Mouse (Mus musculus): ENCODE measurements around the gene Nucb2.
A peak's percentile ranks its signal among the peaks of the same experiment; 100 is the strongest.

The Nucb2 gene

DNA sequence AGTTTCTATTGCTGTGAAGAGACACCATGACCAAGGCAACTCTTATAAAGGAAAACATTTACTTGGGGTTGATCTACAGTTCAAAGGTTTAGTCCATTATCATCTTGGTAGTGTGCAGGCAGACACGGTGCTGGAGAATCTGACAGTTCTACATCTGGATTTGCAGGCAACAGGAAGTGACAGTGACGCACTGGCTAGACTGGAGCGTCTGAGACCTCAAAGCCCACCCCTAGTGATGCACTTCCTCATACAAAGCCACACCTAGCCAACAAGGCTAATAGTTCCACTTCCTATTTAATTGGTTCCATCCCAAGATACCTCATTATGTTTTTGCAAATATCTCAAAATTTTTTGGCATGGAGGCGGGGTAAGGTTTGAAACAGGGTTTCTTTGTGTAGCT lies 25.6 kb downstream of the Nucb2 start:
- no peak for DNase-seq

DNA sequence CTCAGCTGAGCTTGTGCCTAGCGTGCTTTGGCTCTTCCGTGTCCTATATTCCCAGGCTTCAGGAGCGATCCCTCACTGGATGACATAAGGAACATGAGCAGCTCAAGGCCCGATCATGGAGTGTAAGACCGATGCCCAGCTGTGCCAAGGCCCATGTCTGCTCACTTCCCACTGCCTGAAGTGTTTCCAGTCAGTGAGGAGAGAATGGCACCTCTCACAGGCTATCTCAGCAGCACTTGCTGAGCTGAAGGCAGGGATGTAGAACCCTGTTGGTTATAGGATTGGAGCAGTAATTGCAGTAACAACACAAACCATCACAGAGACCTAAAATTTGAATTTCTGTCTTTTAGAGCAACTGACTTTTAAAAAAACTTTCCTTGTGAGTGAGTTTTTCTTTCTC lies 26.3 kb downstream of the Nucb2 start:
- no peak for DNase-seq

DNA sequence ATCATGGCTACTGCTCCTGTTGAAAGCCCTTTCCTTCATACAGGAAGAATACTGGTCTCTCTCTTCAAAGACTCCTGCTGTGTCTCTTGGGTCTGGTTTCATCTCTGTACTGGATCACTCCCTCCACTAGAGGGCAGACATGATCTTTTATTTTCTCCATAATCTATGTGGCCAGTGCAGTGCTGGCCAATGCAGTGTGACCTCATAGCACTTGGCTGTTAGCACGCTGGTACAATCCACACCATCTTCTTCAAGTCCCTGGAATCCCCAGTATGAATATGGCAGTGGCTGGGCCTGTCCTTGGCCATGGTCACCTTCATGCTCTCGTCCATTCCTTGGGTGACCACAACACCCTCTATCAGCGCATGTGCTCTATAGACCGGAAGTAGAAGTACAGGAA lies 27.1 kb downstream of the Nucb2 start:
- DNase-seq, result peak; percentile 68 to 71

DNA sequence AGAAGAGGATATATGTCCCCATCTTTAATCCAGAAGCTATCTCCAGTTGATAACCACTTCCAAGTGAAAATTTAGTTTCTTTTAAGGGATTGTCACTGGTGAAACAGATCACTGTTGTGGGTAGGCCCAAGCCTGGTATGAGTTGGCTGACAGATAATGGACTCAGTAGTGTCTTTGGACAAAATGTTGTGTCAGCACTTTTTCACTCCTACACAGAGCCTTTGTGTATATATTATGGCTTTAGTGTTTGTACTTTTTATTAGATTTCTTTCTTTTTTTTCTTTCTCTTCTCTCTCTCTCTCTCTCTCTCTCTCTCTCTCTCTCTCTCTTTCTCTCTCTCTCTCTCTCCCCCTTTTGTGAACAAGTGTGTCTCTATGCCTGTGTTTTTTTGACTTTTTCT lies 52.7 kb downstream of the Nucb2 start:
- DNase-seq, result no peak

DNA sequence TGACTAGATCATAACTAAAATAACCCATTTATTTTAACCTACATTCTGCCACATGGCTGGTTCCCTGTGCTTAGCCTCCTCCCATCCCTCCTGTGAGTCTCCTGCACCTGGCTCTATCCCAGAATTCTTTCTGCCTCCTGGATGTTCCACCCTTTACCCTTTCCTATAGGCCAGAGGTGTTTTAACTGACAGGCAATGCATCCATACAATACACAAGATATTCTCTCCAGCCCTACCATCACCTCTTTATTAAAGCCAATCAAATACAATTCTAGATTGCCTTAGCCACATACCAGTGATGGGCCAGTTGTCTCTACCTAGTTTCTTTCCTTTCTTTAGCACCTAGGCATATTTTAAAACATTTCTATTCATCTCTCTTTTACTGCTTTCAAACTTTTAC lies 70.4 kb downstream of the Nucb2 start:
- peak; percentile 11 to 19 for DNase-seq
